Mouse (Mus musculus): Measurements from ENCODE around the gene Kpnb1.

DNA sequence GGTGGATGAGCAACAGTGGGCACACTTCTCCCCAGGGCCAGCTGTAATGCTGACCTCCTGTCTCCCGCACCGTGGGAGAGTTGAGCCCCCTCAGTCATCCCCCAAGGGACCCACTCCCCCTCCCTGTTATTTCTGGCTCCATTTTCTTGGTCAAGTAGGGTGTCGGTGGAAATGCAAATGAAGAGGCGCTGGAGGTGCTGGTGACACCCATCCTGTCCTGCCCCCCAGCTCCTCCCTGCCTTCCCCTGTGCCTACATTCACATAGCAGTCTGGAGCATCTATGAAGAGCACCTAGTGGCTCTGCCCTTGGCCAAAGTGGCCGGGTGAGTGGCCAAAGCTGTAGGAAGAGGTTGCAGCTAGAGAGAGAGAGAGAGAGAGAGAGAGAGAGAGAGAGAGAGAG is 54.4 kb downstream of the Kpnb1 start:
- TF ChIP-seq GATA1 (IDR thresholded peaks at IDR 0.05; ENCODE audit: low read length) (no peak), TAL1 (IDR thresholded peaks at IDR 0.05; ENCODE audit: low read length) (no peak)
